Mouse (Mus musculus): ENCODE measurements around the gene Slc35e3. TPM values are rescaled to one million over a fixed set of nuclear protein-coding genes. Genes with fewer than 3 reads are reported as not detected.
"Not testable (repeated sequence)": the region's sequence is repeated elsewhere in the genome, so short reads cannot be mapped to it uniquely, and the experiment has no call there.

The Slc35e3 gene
- total RNA-seq, 1 experiment from 2014 or later, result 17.0 TPM

DNA sequence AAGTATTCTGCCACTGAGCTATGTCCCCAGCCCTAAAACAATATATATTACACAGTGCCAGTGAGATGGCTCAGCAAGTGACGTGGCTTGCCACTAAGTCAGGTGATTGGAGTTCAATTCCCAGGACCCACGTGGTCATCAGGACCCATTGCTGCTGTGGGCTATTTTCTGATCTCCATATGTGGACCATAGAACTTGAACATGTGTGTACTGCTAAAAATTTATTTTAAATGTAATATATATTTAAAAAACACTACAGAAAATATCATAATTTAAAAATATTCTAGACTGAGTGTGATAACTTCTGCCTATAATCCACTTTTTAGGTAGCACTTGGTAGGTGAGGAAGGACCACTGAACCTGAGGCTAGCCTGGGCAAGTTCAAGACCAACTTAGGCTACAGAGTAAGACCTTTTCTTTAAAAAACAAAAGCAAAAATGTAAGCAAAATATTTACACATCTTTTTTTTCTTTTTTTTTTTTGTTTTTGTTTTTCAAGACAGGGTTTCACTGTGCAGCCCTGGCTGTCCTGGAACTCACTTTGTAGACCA, 16.2 kb upstream of the Slc35e3 start:
- DNase-seq, result no peak

DNA sequence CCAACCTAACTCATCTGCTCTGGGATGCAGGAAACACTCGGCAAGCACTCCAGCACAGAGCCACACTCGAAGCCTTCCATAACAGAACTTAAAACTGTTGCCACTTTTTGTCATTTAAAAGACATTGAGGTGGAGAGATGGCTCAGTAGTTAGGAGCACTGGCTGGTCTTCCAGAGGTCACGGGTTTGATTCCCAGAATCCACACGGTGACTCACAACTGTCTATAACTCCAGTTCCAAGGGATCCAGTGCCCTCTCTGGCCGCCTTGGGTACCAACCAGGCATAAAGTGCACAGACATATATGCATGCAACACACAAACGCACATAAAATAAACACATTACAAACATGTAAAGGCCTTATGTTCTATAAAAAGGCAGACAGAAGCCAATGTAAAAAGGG, 15.4 kb upstream of the Slc35e3 start:
- no peak for DNase-seq

GRCm38 (mm10) chr10:117760831-117761335, 14.7 kb upstream of the Slc35e3 start:
- DNase-seq, result no peak

DNA sequence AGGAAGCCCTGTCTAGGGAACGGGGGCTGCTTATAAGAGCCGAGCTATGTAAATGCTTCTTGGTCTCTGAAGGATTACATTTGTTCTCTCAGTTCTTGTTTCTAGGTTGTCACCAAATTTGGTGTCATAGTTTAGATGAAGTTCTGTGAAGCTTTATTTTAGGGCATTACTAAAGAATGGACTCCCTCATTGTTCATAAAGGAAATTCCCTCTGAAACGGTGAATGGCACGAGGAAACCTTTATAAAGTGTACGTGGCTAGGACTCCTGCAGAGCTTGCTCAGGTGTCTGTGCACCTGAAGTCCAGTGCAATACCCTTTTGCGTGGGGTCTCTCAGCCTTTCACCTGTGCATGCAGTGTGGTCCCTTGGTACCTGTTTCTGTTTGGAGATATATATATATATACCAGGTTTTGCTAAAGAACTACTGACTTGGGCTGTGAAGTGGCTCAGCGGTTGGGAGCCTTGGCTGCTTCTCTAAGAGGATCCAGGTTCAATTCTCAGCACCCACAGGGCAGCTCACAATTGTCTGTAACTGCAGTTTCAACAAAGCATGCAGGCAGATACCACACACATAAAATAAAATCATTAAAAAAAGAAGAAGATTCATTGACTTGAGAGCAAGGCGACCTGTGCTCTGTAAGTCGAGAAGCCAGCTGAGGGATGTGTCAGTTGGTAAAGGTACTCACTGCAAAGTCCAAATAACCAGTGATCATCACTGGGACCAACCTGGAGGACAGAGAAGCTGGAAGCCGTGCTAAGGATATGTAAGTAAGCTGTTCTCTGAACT, 13.9 kb upstream of the Slc35e3 start:
- DNase-seq, result no peak

DNA sequence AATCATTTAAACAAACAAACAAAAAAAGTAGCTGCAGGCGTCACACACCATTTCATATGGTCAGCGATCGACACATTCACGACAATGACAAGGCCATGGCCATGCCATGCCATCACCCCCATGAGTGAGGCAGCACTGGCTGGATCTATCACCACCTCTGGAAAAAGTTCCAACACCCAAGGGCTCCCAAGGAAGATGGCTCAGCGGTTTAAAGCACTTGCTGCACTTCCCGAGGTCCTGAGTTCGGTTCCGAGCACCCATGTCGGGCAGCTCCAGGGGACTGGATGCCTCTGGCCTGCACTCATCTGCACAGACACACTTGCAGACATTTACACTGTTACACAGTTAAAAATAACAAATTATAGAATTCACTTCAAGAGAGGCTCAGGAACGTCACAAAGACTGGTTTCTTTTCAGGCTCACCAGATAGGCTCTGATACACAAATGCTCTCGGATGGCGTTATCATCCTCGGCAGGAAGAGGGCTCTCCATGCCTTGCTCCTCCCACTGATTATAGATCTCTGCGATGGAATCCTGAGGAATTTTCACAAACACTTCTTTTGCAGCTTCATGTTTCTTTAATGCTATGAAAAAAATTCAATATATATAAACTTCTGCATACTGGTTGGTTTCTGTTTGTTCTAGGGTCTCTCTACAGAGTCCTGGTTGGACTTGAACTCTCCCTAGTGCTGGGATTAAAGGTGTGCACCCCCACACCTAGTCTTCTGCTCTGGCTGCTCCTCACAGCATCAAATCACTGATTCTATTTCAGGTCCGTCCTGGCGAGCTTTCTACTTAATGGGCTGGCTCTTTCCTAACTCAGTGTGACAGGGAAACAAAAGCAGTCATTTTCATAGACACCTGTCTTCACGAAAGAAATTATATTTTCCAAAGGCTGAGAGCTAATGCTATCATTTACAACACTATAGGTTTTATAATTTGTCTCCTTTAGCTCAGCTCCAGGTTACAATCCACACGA, 12.9 kb upstream of the Slc35e3 start:
- no peak for DNase-seq

DNA sequence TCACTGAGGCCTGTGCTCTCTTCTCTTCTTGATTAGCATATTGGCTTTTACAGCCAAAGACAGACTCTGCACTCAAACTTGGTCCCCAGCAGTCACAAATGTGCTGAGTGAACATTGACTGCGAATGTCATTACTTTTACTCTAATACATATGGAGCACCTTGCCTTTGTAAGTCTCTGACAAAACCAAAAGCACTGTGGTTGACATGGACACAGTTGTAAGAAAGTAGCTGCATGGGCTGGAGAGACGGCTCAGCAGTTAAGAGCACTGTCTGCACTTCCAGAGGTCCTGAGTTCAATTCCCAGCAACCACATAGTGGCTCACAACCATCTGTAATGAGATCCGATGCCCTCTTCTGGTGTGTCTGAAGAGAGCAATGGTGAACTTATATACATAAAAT, 12.2 kb upstream of the Slc35e3 start:
- DNase-seq, result not testable (repeated sequence)

DNA sequence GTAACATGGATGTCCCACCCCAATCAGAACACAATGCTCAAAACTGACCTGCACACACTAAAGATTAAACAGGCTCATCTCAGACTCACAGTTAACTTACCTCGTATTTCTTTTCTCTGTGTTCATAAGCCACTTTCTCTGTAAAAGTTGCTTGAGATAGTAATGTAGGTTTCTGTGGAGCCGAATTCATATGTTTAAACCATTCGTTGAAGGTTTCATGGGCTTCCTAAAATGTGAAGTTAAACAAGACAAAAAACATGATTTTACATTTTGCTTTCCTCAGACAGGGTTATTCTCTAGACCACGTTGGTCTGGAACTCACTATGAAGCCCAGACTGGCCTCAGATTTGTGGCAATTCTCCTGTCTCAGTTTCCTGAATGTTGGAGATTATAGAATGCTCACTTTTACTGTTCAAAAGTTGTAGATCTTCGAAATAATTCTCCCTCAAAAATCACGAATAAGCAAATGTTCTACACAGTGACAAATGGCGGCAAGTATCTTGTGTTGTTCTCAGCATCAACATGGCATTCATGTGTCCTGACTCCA, 11.7 kb upstream of the Slc35e3 start:
- no peak for DNase-seq

GRCm38 (mm10) chr10:117757259-117757658, 11.1 kb upstream of the Slc35e3 start:
- DNase-seq, result no peak

DNA sequence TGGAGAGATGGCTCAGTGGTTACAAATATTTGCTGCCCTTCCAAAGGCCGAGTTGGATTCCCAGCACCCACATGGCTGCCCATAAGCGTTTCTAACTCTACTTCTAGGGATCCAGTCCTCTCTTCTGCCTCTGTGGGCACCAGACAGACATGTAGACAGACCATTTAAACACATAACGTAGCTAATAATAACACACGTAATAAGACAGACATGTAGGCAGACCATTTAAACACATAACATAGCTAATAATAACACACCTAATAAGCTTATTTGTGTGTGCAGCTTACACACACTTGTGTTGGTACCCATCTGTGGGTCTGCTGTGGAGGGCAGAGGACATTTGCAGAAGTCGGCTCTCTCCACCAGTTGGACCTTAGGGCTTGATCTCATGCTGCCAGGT, 10.6 kb upstream of the Slc35e3 start:
- no peak for DNase-seq

- DNase-seq, result no peak
Observed at GRCm38 (mm10) chr10:117755799-117756467, 9.8 kb upstream of the Slc35e3 start.

- no peak for DNase-seq
Observed at GRCm38 (mm10) chr10:117755086-117755798, 9.1 kb upstream of the Slc35e3 start.

DNA sequence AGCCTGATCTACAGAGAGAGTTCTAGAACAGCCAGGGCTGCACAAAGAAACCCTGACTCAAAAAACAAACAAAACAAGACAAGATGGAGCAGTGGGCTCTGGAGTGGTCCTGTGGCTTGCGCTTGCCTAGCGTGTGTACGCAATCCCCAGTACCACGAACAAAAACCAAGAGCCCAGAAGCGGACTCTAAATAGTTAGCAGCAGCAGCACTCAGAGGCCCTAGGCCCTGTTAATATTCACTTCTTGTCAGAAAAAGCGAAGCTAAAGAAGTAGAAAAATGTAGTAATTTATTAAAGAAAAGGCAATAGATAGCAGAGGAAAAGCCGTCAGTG, 8.4 kb upstream of the Slc35e3 start:
- no peak for DNase-seq

GRCm38 (mm10) chr10:117753711-117754608, 7.8 kb upstream of the Slc35e3 start:
- DNase-seq, result no peak

DNA sequence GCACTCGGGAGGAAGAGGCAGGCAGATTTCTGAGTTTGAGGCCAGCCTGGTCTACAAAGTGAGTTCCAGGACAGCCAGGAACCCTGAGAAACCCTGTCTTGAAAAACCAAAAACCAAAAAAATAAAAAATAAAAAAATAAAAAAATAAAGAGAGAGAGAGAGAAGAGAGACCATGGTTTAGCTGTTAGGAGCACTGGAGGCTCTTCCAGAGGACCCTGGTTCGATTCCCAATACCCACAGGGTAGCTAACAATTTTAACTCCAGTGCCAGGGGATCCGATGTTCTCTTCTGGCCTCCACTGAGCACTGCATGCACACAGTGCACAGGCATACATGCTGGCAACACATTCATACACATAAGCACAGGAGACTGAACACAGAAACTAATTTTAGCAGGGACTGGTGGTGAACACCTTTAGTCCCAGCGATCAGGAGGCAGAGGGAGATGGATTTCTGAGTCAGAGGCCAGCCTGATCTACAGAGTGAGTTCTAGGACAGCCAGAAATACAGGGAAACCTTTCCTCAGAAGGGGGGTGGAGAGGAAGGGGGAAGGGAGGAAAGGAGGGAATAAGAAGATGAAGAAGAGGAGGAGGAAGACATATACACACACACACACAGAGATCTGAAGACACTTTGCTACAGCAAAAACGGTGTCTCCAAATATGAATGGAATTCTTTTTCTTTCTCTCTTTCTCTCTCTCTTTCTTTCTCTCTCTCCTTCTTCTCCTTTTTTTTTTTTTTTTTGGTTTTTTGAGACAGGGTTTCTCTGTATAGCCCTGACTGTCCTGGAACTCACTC, 6.9 kb upstream of the Slc35e3 start:
- DNase-seq, result no peak

- no peak for DNase-seq
Observed at GRCm38 (mm10) chr10:117752304-117752821, 6.2 kb upstream of the Slc35e3 start.

GRCm38 (mm10) chr10:117751744-117752143, 5.6 kb upstream of the Slc35e3 start:
- DNase-seq, result no peak

DNA sequence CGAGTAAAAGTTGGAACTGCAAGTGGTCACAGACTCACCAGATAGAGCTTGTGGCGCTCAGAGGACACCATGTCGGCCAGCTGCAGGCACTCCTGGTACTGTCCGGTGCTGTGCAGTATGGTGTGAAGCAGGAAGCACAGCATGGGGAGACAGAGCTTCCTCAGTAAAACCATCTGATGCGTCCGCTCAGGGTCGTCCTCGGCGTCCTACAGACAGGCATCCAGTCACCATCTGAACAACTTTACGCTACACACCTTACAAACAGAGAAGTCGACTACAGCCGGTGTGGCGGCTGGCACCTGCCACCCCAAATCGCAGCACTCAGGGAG, 5.1 kb upstream of the Slc35e3 start:
- no peak for DNase-seq

- DNase-seq, result no peak
Observed at GRCm38 (mm10) chr10:117750529-117751281, 4.5 kb upstream of the Slc35e3 start.

Measured in adrenal gland, postnatal 25 days (tissue).